Mouse (Mus musculus): ENCODE results near the gene Glb1l.
"Not testable (repeated sequence)": the region's sequence is repeated elsewhere in the genome, so short reads cannot be mapped to it uniquely, and the experiment has no call there.

Glb1l gene

DNA sequence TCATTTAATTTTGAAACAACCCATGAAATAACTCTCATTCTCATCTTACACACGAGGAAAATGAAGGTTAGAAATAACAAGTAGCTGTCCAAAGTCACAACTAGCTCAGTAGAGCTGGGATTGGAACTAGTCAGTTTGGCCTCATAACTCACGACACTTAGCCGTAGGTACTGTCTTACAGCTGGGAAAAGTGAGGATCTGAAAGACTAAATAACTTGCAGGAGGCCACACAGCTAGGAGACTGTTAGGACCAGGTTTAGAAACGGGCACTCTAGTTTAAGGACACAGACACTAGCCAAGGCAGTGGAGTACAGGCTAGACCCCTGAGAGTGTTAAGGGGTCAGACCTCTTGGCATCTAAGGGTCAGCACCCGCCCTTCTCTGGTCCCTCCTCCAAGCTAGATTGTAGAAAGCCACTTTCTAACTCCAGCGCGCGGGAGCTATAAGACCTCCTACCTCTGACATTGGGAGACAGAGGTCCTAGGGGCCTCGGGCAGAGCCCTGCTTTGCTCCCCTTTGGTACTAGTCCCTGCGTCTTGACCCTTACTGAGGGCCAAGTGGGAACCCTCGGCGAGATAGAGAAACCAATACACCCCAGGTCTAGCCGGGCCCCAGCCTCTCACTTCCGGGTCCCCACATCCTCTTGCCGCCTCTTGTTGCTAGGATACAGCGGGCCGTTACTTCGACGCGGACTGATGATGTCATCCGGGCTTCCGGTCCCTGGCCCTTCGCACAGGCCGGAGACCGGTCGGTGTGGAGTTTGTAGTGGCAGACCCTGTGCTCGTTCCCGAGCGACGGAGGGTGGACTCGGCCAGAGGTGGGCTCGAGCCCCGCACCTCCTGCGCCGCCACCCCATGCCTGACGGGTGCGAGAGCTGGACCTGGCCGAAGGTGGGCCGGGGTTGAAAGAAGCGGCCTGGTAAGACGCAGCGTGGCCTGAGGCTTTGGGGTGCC lies at the start of gene Glb1l, which contains the start of gene Stk16:
Glb1l (minus strand) TSS at position 678 of the 952 bp plus-strand sequence.
Stk16 (plus strand) TSS at position 703 of the 952 bp plus-strand sequence.
- peak; percentile 94 for DNase-seq (ENCODE audit: low spot score)

DNA sequence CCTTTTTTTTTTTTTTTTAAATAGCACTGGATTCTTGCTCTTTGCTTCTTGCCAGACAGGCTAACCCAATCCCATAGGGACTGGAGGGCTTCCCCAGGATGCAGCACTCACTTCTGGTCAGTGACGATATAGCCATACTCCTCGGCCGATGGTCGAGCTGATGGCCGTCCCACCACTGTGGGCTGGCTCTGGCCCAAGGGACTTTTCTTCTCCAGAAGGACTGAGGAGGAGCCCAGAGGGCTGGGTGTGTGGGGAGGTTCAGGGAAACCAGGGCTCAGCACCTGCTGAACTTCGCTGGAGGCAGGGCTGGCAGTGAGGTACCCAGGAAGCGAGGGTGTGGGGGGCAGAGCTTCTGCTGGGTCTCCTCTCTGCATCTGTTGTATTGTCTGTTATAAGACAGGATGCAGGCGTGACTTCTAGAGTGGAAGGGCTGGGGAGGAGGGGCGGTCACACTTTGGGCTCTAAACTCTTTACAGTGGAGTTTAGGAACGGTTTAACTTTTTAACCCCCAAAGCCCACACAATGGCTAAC lies 45.0 kb upstream of the Glb1l start:
- DNase-seq (ENCODE audit: low spot score): no peak

DNA sequence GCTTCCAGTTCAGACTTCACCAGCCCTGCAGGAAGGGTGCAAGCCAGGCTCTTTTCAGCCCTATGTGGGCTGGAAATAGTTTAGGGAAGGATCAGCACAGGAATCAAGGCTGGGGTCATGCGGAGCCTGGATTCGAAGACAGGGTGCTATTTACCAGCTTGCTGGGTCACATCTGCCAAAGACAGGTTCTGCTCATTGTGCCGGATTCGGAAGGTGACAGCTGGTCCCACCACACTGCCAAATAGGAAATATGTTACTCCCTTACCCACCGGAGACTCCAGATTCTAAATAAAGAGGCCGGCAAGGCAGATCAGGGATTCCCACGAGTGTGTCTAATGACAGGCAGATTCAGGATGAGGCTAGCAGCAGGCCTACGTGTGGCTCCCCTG lies 44.0 kb upstream of the Glb1l start:
- DNase-seq (ENCODE audit: low spot score): no peak

DNA sequence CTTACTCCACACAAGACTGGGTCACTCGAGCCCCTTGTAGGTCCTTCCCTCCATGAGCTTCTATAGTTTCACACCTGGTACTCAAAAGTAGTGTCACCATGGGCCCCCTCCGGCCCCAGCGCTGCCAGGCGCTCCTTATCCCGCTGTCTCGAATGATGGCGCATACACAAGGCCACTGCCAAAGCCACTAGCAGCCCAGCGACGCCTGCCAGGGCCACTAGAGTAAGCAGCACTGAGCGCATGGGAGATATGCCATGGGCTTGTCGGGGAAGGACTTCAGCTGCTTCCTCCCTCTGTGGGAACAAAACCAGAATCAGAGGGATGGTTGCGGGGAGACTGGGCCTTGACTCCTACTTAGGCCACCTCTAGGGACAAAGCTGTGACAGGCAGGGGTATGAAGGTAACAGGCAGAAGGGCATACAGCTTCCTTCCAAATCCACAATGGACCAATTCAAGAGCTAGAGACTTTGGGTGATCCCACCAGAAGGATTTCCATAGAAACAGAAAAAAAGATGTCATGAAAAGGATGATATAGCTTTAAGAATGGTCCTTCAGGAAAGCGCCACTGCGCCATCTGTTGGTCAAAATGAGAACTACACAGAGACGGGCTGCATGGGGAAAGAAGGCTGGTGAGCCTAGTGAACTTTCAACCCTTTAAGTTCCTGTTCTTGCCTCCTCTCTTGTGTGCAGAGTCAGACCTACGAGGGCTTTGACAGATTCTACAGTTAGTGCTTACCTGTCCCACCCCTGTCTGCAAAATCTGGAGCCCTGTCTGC lies 43.4 kb upstream of the Glb1l start:
- DNase-seq (ENCODE audit: low spot score): peak; percentile 79

DNA sequence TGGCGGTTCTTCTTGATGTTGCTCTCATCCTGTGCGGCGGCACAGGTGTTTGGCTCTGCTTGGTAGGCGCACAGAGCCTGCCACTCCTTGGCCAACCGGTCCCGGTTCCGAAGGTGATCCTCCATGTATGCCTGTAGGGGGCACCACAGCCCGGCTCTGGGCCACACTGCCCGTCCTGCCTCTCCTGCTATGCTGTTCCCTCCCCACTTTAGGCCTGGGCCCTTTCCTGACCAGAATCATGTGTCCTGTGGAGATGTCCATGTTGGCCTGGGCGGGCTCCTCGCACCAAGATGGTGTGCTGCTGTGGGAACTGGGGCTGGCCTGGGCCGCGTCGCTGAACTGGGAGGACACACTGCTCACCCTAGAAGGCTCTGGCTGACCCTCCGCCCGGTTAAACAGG lies 42.4 kb upstream of the Glb1l start:
- no peak for DNase-seq (ENCODE audit: low spot score)

DNA sequence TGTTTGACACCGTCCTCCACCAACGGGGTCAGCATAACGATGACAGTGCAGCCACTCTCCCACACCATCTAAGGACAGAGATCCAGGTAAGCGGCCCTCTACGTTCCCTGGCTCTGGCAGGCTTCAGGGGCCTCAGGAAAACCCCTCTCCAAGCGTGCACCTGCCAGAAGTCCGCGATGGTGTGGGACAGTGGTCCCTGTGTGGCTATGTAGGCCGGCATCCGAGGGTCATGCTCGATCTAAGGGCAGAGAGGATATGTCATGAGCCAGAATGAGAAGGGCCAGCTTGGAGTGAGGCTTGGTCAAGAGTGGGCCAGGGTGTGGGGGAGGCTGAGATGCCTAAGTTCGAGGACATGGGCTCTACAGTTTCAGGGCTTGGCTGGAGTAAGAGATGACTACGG lies 41.7 kb upstream of the Glb1l start:
- no peak for DNase-seq (ENCODE audit: low spot score)

DNA sequence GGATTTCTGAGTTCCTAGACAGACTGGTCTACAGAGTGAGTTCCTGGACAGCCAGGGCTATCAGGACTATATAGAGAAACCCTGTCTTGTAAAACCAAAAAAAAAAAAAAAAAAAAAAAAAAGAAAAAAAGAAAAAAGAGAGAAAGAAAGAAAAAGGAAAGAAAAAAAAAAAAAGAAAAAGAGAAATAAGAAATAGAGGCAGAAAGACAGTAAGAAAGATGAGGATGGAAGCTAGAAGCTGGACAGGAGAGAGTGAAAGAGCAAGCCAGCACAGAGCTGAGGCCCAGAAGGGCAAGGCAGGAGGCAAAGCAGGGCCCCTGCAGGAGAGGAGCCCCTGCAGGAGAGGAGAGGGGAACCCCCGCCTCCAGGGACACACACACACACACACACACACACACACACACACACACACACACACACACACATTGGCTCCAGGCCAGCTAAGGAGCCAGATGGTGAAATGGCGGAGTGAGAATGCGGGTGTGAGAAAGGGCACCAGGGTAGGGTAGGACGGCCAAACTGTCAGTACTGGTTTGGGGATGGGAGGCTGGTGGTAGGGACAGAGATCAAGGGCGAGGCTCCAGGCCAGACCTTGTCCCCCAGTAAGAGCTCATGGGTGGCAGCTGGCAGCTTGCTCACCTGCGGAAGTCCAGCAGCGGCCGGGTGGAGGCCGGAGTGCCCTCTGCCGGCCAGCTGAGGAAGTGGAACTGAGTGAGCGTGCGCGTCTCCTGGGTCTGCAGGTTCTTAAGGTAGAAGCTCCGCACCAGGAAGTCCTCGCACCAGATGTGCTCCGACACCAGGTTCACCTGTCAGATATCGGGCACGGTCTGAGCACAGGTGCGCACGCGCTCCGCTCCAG lies 40.7 kb upstream of the Glb1l start:
- DNase-seq (ENCODE audit: low spot score): peak; percentile 82

DNA sequence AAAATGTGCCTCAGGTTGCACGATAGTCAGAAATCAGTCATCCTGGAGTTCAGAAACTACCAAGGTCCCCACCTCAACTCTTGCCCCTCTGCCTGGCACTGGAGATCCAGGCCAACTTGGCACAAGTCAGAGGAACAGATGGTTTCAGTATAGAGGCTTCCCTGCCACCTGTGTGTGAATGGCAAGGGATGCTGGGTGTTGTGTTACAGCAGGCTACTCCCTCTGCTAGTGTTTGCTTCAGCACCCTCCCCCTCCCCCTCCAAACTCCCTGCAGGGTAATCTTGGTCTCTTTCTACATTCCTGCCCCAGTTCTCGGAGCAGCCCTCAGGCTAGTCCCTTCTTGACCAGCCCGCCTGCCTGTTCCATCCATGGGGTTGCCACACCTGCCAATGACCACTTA lies 39.9 kb upstream of the Glb1l start:
- DNase-seq (ENCODE audit: low spot score): no peak

DNA sequence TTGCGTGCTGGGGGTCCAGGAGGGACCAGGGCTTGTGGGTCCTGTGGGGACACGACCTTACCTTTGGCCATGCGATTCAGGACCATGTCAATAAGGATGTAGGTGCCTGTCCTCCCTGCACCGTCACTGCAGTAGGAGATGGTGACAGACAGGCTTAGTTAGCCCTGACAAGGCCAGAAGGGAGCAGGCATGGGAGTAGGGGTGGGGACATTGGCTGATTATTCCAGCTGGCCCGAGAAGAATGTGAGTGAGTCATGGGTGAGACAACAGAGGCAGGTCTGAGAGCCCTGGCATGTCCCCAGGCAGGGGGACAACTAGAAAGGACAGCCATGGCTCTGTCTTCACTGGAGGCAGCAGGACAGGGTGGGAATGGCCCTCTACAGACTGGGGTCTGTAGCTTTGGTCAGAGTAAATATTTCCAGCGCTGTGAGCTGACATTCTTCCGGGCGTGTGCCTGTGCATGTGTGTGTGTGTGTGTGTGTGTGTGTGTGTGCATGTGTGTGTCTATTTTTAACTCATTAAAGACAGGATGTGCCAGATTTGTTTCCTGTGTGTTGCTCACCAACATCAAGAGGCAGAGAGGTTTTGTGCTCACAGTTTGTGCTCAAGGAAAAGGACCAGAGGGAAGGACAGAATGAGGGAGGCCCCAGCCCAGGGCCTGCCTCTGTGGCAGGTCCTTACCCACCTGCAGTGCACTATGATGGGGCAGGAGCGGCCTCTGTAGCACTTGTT lies 37.6 kb upstream of the Glb1l start:
- no peak for DNase-seq (ENCODE audit: low spot score)

DNA sequence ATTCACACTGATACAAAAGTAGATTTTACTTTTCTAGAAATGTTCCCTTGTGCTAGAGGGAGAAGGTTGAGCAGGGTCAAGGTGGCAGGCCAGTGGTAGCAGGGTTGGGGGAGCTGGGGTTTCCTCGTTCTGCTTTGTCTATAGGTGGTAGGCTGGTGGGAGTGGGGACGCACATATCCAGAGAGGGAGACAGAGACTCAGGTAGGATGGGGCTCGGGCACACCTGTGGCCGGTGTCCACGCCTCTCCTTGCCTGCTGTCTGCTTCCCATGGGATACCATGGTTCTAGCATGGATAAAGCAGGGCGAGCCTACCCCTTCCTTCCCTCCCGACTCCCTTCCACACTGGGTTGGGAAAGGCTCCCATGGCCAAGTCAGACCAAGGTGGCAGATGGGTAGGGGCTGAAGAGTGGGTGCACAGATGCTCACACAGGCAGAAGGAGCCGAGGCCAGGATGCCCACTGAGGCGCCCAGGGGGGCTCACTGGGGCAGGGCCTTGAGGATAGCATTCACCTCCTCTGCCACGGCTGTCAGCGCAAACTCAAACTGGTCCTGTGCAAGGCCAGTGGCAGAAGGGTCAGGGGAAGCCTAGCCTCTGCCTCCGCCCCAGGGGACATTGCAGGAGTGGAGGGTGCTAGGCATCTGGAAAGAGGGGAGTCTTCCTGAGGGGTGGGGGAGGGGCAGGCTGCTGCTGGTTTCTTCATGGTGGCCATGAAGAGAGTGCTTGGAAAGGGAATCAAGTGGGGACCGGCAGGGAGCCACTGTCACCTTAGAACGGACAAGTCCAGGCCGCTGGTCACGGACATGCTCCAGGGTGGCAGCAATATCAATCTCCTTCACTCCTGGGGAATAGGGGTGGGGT lies 36.7 kb upstream of the Glb1l start:
- no peak for DNase-seq (ENCODE audit: low spot score)

DNA sequence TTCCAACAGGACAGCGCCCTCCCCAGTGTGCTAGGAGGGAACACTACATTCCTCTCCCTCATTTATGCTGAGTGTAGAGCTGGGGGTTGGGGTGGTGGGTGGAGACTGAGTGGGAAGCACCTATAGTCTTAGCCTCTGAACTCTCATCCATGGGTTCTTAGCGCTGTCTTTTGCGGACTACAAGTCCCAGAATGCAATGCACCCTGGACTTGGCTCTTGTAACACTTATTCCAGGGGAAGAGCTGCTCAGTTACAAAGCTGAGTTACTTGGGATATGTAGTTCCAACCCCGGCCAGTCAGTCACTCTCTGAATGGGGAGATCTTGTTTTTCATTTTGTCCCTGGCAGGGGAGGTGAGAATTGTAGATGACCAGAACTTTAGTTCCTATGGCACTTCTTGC lies 34.2 kb upstream of the Glb1l start:
- no peak for DNase-seq (ENCODE audit: low spot score)

DNA sequence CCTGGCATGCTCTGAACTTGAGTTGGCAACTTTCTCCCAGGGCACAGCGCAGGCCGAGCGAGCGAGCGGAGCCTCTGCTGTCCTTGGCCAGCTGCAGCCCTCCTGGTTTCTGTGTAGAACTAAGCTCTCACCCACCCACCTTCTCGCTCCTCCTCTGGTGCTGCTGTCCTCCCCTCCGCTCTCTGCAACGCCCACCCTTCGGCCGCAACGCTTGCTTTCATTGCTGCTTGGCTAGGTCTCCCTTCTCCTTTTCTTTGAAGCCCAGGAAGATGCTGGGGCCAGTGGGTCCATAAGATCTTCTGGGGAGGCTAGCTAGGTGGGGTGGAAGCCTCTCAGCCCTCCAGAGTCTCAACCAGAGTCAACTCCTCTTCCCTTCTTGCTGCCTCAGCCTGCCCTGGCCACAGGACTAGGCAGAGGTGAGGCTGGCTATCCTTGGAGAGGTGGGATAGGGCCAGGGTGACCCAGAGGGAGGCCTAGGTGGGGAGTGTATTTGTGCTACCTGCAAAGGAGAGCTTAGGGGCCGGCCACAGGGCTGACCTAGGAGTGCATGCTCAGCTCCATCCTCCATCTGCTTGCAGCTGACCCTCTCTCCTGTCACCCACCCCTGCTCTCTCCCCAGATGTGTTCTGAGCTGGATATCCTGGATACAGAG lies 33.7 kb upstream of the Glb1l start:
- no peak for DNase-seq (ENCODE audit: low spot score)

DNA sequence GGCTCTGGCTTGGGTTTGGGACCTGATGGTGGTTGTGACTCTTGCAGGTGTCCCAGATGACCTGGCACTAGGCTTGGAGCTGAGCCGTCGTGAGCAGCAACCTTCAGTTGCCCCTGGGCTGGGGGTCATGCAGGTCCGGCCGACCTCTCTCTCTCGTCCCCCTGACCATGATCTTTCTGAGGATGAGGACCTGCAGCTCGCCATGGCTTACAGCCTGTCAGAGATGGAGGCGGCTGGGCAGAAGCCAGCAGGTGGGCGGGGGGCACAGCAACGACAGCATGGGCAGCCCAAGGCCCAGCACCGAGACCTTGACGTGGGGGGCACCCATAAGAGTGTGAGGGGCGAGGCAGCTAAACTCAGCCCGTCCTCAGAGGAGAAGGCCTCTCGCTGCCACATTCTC lies 32.8 kb upstream of the Glb1l start:
- no peak for DNase-seq (ENCODE audit: low spot score)

DNA sequence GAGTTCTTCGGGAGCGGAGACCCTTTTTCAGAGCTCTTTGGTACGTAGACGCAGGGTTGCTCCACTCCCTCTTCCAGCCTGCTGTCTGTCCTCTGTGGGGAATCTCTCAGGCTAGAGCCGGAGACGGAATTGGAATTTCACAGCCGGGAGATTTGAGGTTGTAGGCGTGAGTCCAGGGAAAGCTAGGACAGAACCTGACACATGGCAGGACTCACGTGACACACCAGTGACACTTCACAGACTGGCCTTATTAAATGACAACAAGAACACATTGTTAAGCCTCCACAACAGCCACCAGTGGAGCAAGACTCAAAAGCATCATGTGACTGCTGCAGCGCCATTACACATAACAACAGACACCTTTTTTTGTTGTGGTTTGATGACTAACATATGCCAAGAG lies 29.0 kb upstream of the Glb1l start:
- DNase-seq (ENCODE audit: low spot score): no peak

DNA sequence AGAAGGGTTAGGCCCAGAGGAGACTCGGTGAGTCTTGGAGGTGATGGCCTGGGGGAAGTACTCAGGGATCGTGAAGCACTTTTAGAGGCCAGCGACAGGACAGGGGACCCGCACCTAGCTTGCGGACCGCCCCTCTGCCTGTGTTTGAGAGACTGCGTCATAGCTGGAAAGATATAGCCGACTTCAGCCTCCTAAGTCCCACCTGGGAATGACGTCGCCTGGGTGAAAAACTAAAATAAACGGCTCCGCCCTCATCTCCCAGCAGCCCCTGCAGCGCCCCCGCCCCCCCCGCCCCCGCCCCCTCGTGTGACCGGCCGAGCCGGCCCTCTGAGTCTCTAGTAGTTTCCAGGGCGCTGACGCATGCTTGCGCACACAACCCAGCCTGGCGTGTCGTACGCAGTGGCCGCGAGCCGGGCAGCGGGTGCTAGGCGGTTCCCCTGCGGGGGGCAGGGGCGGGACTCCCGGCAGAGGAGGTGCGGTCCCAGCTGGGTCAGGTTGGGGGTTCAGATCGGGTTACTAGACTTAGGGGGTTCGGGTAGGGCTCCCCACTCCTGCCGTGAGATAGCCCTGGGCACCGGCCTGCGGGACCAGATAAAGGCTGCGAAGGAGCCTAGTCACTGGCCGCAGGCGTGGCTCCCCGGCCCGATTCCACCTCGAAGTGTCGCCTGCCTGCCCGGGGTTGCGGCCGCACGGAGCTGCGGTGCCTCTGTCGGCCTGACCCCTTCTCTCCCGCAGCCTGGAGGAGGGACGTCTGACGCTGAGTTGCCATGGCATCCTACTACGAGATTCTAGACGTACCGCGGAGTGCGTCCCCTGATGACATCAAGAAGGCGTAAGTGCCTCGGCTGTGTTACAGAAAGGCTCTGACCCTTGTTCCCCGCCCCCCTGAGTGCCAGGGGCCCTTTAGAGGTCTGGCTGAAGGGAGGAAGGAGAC lies 25.8 kb upstream of the Glb1l start, which contains the start of gene Dnajb2:
Dnajb2 (plus strand) TSS at position 290 of the 934 bp plus-strand sequence.
- peak; percentile 89 for DNase-seq (ENCODE audit: low spot score)

DNA sequence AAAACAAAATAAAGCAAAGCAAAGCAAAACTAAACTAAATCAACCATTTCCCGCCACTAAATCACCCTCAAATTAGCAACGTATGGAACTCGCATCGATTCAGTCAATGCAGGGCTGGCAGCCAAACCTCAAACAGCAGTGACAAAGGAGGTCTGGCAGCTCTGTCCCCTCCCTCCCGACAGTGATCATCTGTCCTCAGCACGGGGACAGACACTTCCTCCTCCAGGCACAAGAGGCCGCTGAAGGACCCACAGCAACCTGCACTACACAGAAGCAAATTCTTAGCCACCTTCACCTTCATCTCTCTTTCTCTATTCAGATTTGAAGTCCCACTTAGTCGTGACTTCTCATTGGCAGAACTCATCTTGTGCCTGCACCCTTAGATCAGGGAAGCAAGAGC lies 24.0 kb upstream of the Glb1l start:
- DNase-seq (ENCODE audit: low spot score): peak; percentile 55

DNA sequence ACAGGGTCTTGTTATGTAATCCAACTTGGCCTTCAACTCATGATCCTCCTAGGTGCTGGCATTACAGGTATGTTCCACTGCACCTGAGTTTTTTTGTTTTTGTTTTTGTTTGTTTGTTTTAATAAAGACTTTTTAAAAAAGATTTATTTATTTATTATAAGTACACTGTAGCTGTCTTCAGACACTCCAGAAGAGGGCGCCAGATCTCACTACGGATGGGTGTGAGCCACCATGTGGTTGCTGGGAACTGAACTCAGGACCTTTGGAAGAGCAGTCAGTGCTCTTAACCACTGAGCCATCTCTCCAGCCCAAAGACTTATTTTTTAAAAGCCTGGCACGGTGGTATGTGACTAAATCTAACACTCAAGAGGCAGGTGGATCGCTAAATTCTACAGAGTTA lies 21.9 kb upstream of the Glb1l start:
- not testable (repeated sequence) for DNase-seq (ENCODE audit: low spot score)

DNA sequence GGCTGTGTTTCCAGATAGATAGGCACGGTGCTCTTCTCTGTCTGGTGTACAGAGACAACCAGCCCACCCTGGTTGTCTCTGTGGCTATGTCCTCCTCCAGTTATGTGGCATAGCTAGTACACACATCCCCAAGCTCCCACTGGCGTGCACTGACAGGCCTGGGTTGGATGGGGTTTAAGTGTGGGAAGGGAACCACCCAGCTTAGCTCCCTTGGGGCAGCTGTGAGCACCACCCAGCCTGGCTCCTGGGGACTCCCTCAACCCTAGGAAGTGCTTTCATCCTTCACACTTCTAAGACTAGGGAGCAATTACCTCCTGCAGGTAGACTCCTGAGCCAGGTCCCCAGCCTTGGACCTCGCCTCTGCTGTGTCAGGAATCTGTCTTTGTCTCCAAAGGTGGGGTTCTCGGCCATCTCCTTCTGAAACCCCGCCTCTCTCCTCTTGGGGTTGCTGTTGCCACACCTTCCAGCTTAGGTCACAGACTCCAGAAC lies 21.1 kb upstream of the Glb1l start, which contains the start of gene A630095N17Rik:
A630095N17Rik (minus strand) TSS at position 439 of the 489 bp plus-strand sequence.
- DNase-seq (ENCODE audit: low spot score): no peak
